Mouse (Mus musculus) liver, embryonic 14.5 days (tissue): Measurements from ENCODE around the gene Scyl2. TPM values are rescaled to one million over a fixed set of nuclear protein-coding genes. Genes with fewer than 3 reads are reported as not detected.
A peak's percentile ranks its signal among the peaks of the same experiment; 100 is the strongest.
"Not testable (repeated sequence)": the region's sequence is repeated elsewhere in the genome, so short reads cannot be mapped to it uniquely, and the experiment has no call there.

Experiments used
- ATAC-seq: fragments of 200-750 bp; cut with Nextera tagmentation; 2 replicates; pipeline ENCODE4 v1.8.0; 2017; ENCODE audit warnings: moderate number of reproducible peaks, mild to moderate bottlenecking, moderate library complexity; ENCODE audit not compliant: insufficient read depth
- DNase-seq, 3 experiments: peaks; one replicate each; pipeline ENCODE4 v3.0.0-alpha.2; 2012 to 2013; ENCODE audit warnings: low read depth in 3 of 3, low spot score in 3 of 3
- H3K27ac ChIP-seq: fragments of 300-500 bp; sonication (generic); 2 replicates; pipeline ENCODE4 v1.5.1; 2014; ENCODE audit warnings: moderate library complexity, mild to moderate bottlenecking, control low read depth, inconsistent platforms
- H3K27me3 ChIP-seq: fragments of 300-500 bp; sonication (generic); 2 replicates; pipeline ENCODE4 v1.6.1; 2014; ENCODE audit warnings: mild to moderate bottlenecking, low read length, moderate library complexity; ENCODE audit not compliant: control insufficient read depth, insufficient read depth
- H3K36me3 ChIP-seq: fragments of 300-500 bp; sonication (generic); replicated peaks from 2 replicates; pipeline ENCODE4 v1.6.1; 2014; ENCODE audit warnings: low read depth; ENCODE audit not compliant: control insufficient read depth, insufficient read depth
- H3K4me1 ChIP-seq, 2 experiments: fragments of 200-500 bp in 1 of 2; fragments of 300-500 bp in 1 of 2; sonication (generic) in 1 of 2; replicated peaks; 2 replicates each; pipeline ENCODE4 v1.6.1; 2012 to 2014; ENCODE audit warnings: antibody characterized with exemption in 1 of 2, inconsistent platforms in 1 of 2, low read length in 1 of 2; ENCODE audit not compliant: control insufficient read depth in 2 of 2, insufficient read depth in 2 of 2
- H3K4me2 ChIP-seq: fragments of 300-500 bp; sonication (generic); 2 replicates; pipeline ENCODE4 v1.6.1; 2014; ENCODE audit warnings: low read depth, mild to moderate bottlenecking, control low read depth, moderate library complexity
- H3K4me3 ChIP-seq, 2 experiments: fragments of 200-500 bp in 1 of 2; fragments of 300-500 bp in 1 of 2; sonication (generic) in 1 of 2; 2 replicates each; pipeline ENCODE4 v1.5.1; 2012 to 2014; ENCODE audit warnings: low read depth in 2 of 2, low read length in 2 of 2, mild to moderate bottlenecking in 2 of 2, control low read depth in 1 of 2, inconsistent platforms in 1 of 2, moderate library complexity in 1 of 2; ENCODE audit not compliant: insufficient read depth in 1 of 2
- H3K9ac ChIP-seq: fragments of 300-500 bp; sonication (generic); replicated peaks from 2 replicates; pipeline ENCODE4 v1.6.1; 2014; ENCODE audit warnings: mild to moderate bottlenecking, control low read depth, moderate library complexity
- H3K9me3 ChIP-seq: fragments of 300-500 bp; sonication (generic); 2 replicates; pipeline ENCODE4 v1.6.1; 2016; ENCODE audit warnings: low read length, mixed read lengths; ENCODE audit not compliant: control insufficient read depth
- CTCF ChIP-seq: IDR thresholded peaks from 2 replicates; pipeline ENCODE4 v1.5.1; 2016; ENCODE audit warnings: antibody characterized with exemption, low read depth, control low read depth
- EP300 ChIP-seq: IDR thresholded peaks from 2 replicates; pipeline ENCODE4 v1.6.1; 2016; ENCODE audit warnings: antibody characterized with exemption, low read depth
- WGBS: fragments of 180-500 bp; shearing (Covaris S2); extraction: QIAGEN DNeasy Blood & Tissue Kit; methylation state at CpG from one replicate; pipeline ENCODE4 v1.1.7; 2014; ENCODE audit not compliant: insufficient replicate concordance; 5-methylcytosine and 5-hydroxymethylcytosine counted together
- polyA plus RNA-seq, 2 experiments: library from polyadenylated mRNA; depleted of rRNA in 1 of 2; stranded (reverse) in 1 of 2; unstranded in 1 of 2; fragments of >200 nt; fragmentation: Nextera tagmentation in 1 of 2; extraction: Ambion mirVana in 1 of 2; gene quantifications; 2 replicates each; pipeline versions ENCODE4 v1.2.1 to v1.2.3; 2012 to 2014

Gene Scyl2
- polyA plus RNA-seq, 2 experiments, result 6.8 to 10.2 TPM

- Histone ChIP-seq H3K4me3 (no peak overlapping the region), H3K4me1 (no peaks in the 10 kb centered on the region), H3K9ac (no peak overlapping the region), H3K36me3 (peaks cover 3% of the 10 kb centered on the region; the same call in 1 of the 2 replicates), H3K27me3 (no peaks in the 10 kb centered on the region), H3K4me2 (no peak overlapping the region), H3K27ac (no peak overlapping the region), H3K9me3 (no peaks in the 10 kb centered on the region)
- DNase-seq, result no peak
- TF ChIP-seq CTCF (no peak), EP300 (no peak)
- WGBS, result 85% methylated on average over 3 of the region's 3 CpGs
- ATAC-seq, result no peak
Observed at GRCm38 (mm10) chr10:89707397-89707796, 21.3 kb upstream of the Scyl2 start.

GRCm38 (mm10) chr10:89703042-89703441, 17.0 kb upstream of the Scyl2 start:
- H3K4me2 ChIP-seq, result no peak overlapping the region
- no peak for TF ChIP-seq EP300
- no peak for TF ChIP-seq CTCF
- no peaks in the 10 kb centered on the region for H3K36me3 ChIP-seq
- ATAC-seq, result no peak
- H3K4me1 ChIP-seq, result no peaks in the 10 kb centered on the region
- H3K9ac ChIP-seq, result no peak overlapping the region
- no peak overlapping the region for H3K27ac ChIP-seq
- WGBS, result 23% methylated on average over 5 of the region's 5 CpGs
- no peak for DNase-seq
- H3K4me3 ChIP-seq, result no peak overlapping the region
- H3K9me3 ChIP-seq, result no peaks in the 10 kb centered on the region
- H3K27me3 ChIP-seq, result no peaks in the 10 kb centered on the region

GRCm38 (mm10) chr10:89697956-89698355, 11.9 kb upstream of the Scyl2 start:
- no peaks in the 10 kb centered on the region for H3K27me3 ChIP-seq
- no peak overlapping the region for H3K9ac ChIP-seq
- H3K4me1 ChIP-seq, result no peaks in the 10 kb centered on the region
- DNase-seq, result no peak
- no peak overlapping the region for H3K27ac ChIP-seq
- no peak overlapping the region for H3K4me3 ChIP-seq
- no peak for ATAC-seq
- no peaks in the 10 kb centered on the region for H3K9me3 ChIP-seq
- WGBS, result 72% methylated on average over 3 of the region's 3 CpGs
- no peaks in the 10 kb centered on the region for H3K36me3 ChIP-seq
- H3K4me2 ChIP-seq, result no peak overlapping the region
- no peak for TF ChIP-seq EP300
- no peak for TF ChIP-seq CTCF

- H3K27ac ChIP-seq, H3K9ac ChIP-seq, H3K27me3 ChIP-seq, H3K4me3 ChIP-seq, H3K4me1 ChIP-seq, H3K4me2 ChIP-seq, H3K36me3 ChIP-seq, H3K9me3 ChIP-seq, DNase-seq, ATAC-seq: not testable (repeated sequence)
- 51% methylated on average over 2 of the region's 2 CpGs for WGBS
- peak; percentile 30 for TF ChIP-seq CTCF
Observed at GRCm38 (mm10) chr10:89696270-89696669, 10.2 kb upstream of the Scyl2 start.

- Histone ChIP-seq H3K27me3 (no peaks in the 10 kb centered on the region), H3K4me2 (peak overlapping the region; percentile 33), H3K36me3 (no peaks in the 10 kb centered on the region), H3K9ac (no peak overlapping the region), H3K27ac (no peak overlapping the region), H3K4me1 (peaks cover 0 to under 1% of the 10 kb centered on the region in 2 experiments; a peak in 2 of 4 replicates), H3K4me3 (no peak overlapping the region), H3K9me3 (no peaks in the 10 kb centered on the region)
- WGBS, result 25% methylated on average over 20 of the region's 20 CpGs
- ATAC-seq, result no peak
- TF ChIP-seq EP300, result no peak
- no peak for TF ChIP-seq CTCF
- no peak for DNase-seq
Observed at GRCm38 (mm10) chr10:89695194-89695911, 9.3 kb upstream of the Scyl2 start.
